Mouse (Mus musculus): Measurements from ENCODE around the gene Med28. TPM values are rescaled to one million over a fixed set of nuclear protein-coding genes. Genes with fewer than 3 reads are reported as not detected.

The Med28 gene
- total RNA-seq, 2 experiments from 2014 or later, result 52.4 to 57.1 TPM

Other genes with a start within 250 kb of the Med28 start
- 10 to 100 TPM; 45.7 to 50.0 TPM for gene Qdpr, start 70.0 kb upstream of the Med28 start, total RNA-seq (2021)
- gene Clrn2, start 66.5 kb upstream of the Med28 start, total RNA-seq (2021), result not detected
- 10 to 100 TPM; 57.6 to 59.3 TPM for gene Lap3, start 26.9 kb upstream of the Med28 start, total RNA-seq (2021)
- gene Fam184b, start 119.4 kb downstream of the Med28 start, total RNA-seq (2021), result under 1 TPM; 0.48 to 0.95 TPM
- gene Ncapg, start 149.7 kb downstream of the Med28 start, total RNA-seq (2021), result not detected

Measured in gastrocnemius, adult 18-20 months (tissue).